In genomic region chr17:78140660-78141059, GRCm38 (mm10) we compare ENCODE assay signal across 19 mouse cellular contexts.
"Had no signal": no experiment of that assay in that cellular context is flagged by ENCODE, and none has a peak within 500 bp of the region (broad histone marks: within the 10 kb centered on the region; RNA-seq: fewer than 3 reads in every experiment).

No protein-coding gene starts in this region.

- H3K4me1 ChIP-seq: liver, embryonic 12.5 days; midbrain, embryonic 10.5 days; midbrain, embryonic 12.5 days had no signal

- H3K9me3 ChIP-seq: liver, embryonic 12.5 days; midbrain, embryonic 10.5 days; midbrain, embryonic 12.5 days; neural tube, embryonic 13.5 days; neural tube, embryonic 15.5 days had no signal

- DNase-seq: lung, postnatal 10 days; lung, postnatal 4 days; midbrain, embryonic 14.5 days; retina, postnatal 1 day; right cerebral cortex, adult 18-20 months; right cerebral cortex, postnatal 25 days; right cerebral cortex, postnatal 4 days; spleen, adult 18-20 months; thymus, adult 18-20 months; thymus, postnatal 14 days; thymus, postnatal 36 days had no signal

- H3K4me2 ChIP-seq: liver, embryonic 12.5 days; midbrain, embryonic 12.5 days; neural tube, embryonic 13.5 days; neural tube, embryonic 15.5 days had no signal

- H3K9ac ChIP-seq: liver, embryonic 12.5 days; liver, embryonic 14.5 days; midbrain, embryonic 12.5 days; neural tube, embryonic 13.5 days; neural tube, embryonic 15.5 days had no signal

- H3K27ac ChIP-seq: liver, embryonic 12.5 days; liver, embryonic 14.5 days; midbrain, embryonic 10.5 days; midbrain, embryonic 12.5 days; neural tube, embryonic 13.5 days; neural tube, embryonic 15.5 days had no signal

- H3K27me3 ChIP-seq: liver, embryonic 12.5 days; midbrain, embryonic 12.5 days; neural tube, embryonic 13.5 days; neural tube, embryonic 15.5 days had no signal

- ATAC-seq: liver, embryonic 12.5 days; midbrain, embryonic 16.5 days had no signal

- H3K4me3 ChIP-seq: liver, embryonic 12.5 days; midbrain, embryonic 10.5 days; midbrain, embryonic 12.5 days; myocyte; neural tube, embryonic 13.5 days; neural tube, embryonic 15.5 days had no signal

- H3K36me3 ChIP-seq: liver, embryonic 12.5 days; midbrain, embryonic 10.5 days; midbrain, embryonic 12.5 days; neural tube, embryonic 13.5 days; neural tube, embryonic 15.5 days had no signal
